Mouse (Mus musculus) myocyte (in vitro differentiated cells): ENCODE measurements at regions not wholly inside any gene's neighbourhood (a gene's known extent, or its start where the extent isn't known, plus 50 kb on each side); places are given as distances from the start of the nearest gene placed in this dataset.

ENCODE experiments used
- H3K27me3 ChIP-seq: one replicate; pipeline ENCODE4 v1.6.1; 2011; ENCODE audit not compliant: control insufficient read depth, insufficient read depth, insufficient read length
- H3K36me3 ChIP-seq: one replicate; pipeline ENCODE4 v1.6.1; 2011; ENCODE audit not compliant: control insufficient read depth, insufficient read depth
- H3K4me2 ChIP-seq: one replicate; pipeline ENCODE4 v1.6.1; 2011; ENCODE audit warnings: low read depth, control low read depth
- H3K4me3 ChIP-seq: one replicate; pipeline ENCODE4 v1.5.1; 2011; ENCODE audit warnings: mild to moderate bottlenecking, control low read depth, moderate library complexity
- H3K79me2 ChIP-seq: one replicate; pipeline ENCODE4 v1.6.1; 2011; ENCODE audit not compliant: control insufficient read depth, insufficient read depth
- H3ac ChIP-seq: one replicate; pipeline ENCODE4 v1.6.1; 2011; ENCODE audit not compliant: control insufficient read depth, insufficient read length
- CEBPB ChIP-seq: IDR thresholded peaks from 2 replicates; pipeline ENCODE4 v1.6.1; 2011; ENCODE audit warnings: mild to moderate bottlenecking, moderate library complexity; ENCODE audit not compliant: poor library complexity, insufficient read depth, severe bottlenecking
- E2F4 ChIP-seq: IDR thresholded peaks from one replicate; pipeline ENCODE4 v1.6.1; 2011; ENCODE audit warnings: mild to moderate bottlenecking, control low read depth, moderate library complexity; ENCODE audit not compliant: insufficient read depth
- MAX ChIP-seq: IDR thresholded peaks from one replicate; pipeline ENCODE4 v1.6.1; 2011; ENCODE audit warnings: low read depth, mild to moderate bottlenecking, control low read depth
- MYOD1 ChIP-seq, 3 experiments: IDR thresholded peaks; one replicate each; pipeline ENCODE4 v1.6.1; 2011; ENCODE audit warnings: control low read depth in 2 of 3, low read depth in 2 of 3, mild to moderate bottlenecking in 2 of 3, moderate library complexity in 1 of 3; ENCODE audit not compliant: insufficient read length in 2 of 3, control insufficient read depth in 1 of 3
- MYOG ChIP-seq, 3 experiments: IDR thresholded peaks; one replicate each; pipeline ENCODE4 v1.6.1; 2011; ENCODE audit warnings: control low read depth in 2 of 3, low read depth in 2 of 3, mild to moderate bottlenecking in 2 of 3; ENCODE audit not compliant: insufficient read length in 2 of 3, control insufficient read depth in 1 of 3, insufficient read depth in 1 of 3
- POLR2A ChIP-seq: IDR thresholded peaks from one replicate; pipeline ENCODE4 v1.6.1; 2011; ENCODE audit warnings: low read depth, mild to moderate bottlenecking, control low read depth, moderate library complexity; ENCODE audit not compliant: insufficient read length
- POLR2AphosphoS2 ChIP-seq: IDR thresholded peaks from one replicate; pipeline ENCODE4 v1.6.1; 2011; ENCODE audit warnings: low read depth, control low read depth; ENCODE audit not compliant: insufficient read length
- REST ChIP-seq: IDR thresholded peaks from one replicate; pipeline ENCODE4 v1.6.1; 2011; ENCODE audit warnings: mild to moderate bottlenecking, control low read depth, moderate library complexity; ENCODE audit not compliant: insufficient read depth, insufficient read length
- SRF ChIP-seq: IDR thresholded peaks from one replicate; pipeline ENCODE4 v1.6.1; 2011; ENCODE audit warnings: low read depth; ENCODE audit not compliant: control insufficient read depth, insufficient read length
- TCF12 ChIP-seq: IDR thresholded peaks from one replicate; pipeline ENCODE4 v1.6.1; 2011; ENCODE audit warnings: mild to moderate bottlenecking, control low read depth; ENCODE audit not compliant: poor library complexity, insufficient read depth, severe bottlenecking
- TCF3 ChIP-seq: IDR thresholded peaks from one replicate; pipeline ENCODE4 v1.6.1; 2011; ENCODE audit warnings: low read depth, control low read depth; ENCODE audit not compliant: insufficient read length
- USF1 ChIP-seq: IDR thresholded peaks from one replicate; pipeline ENCODE4 v1.6.1; 2011; ENCODE audit warnings: low read depth, mild to moderate bottlenecking, control low read depth, moderate library complexity

DNA sequence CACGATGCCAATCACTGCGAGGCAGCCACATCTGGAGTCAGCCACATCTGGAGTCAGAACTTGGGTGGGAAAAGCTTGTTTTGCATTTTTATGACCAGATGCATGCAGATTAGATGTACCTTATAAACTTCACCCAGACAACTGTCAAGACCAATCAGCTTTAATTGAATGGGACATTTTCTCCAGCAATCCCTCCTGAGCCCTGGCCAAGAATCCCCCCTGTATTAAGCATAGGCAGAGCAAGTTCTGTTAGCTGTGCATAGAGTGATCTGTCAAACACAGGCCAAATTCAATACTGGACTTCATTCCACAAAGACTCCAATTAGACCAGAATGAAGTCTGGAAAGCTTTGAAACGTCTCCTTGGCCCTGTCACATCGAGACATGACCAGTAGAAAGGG is 123.7 kb upstream of the Smim23 start:
- Histone ChIP-seq H3K36me3 (no peaks in the 10 kb centered on the region), H3ac (no peak overlapping the region), H3K27me3 (no peaks in the 10 kb centered on the region), H3K79me2 (no peaks in the 10 kb centered on the region), H3K4me3 (no peak overlapping the region), H3K4me2 (no peak overlapping the region)
- TF ChIP-seq MAX: no peak
- TF ChIP-seq MYOG (IDR thresholded peaks at IDR 0.05; ENCODE audit: control insufficient read depth in 1 of 3, insufficient read depth in 1 of 3, insufficient read length in 2 of 3, low read depth in 2 of 3): no peak
- TF ChIP-seq POLR2AphosphoS2: no peak
- TF ChIP-seq SRF: no peak
- TF ChIP-seq TCF3: no peak
- no peak for TF ChIP-seq POLR2A

GRCm38 (mm10) chr11:32946481-32947001 is 122.1 kb upstream of the Smim23 start:
- no peaks in the 10 kb centered on the region for H3K36me3 ChIP-seq
- no peaks in the 10 kb centered on the region for H3K79me2 ChIP-seq
- H3ac ChIP-seq: no peak overlapping the region
- H3K4me2 ChIP-seq: no peak overlapping the region
- H3K27me3 ChIP-seq: no peaks in the 10 kb centered on the region
- no peak for TF ChIP-seq POLR2AphosphoS2
- TF ChIP-seq TCF12: no peak
- no peak for TF ChIP-seq REST
- no peak for TF ChIP-seq USF1
- TF ChIP-seq MYOD1 (IDR thresholded peaks at IDR 0.05; ENCODE audit: control insufficient read depth in 1 of 3, insufficient read length in 2 of 3, low read depth in 2 of 3): no peak
- TF ChIP-seq CEBPB: no peak
- no peak for TF ChIP-seq POLR2A
- TF ChIP-seq E2F4: no peak
- TF ChIP-seq MYOG (IDR thresholded peaks at IDR 0.05; ENCODE audit: control insufficient read depth in 1 of 3, insufficient read depth in 1 of 3, insufficient read length in 2 of 3, low read depth in 2 of 3): no peak
- no peak for TF ChIP-seq MAX
- H3K4me3 ChIP-seq: no peak overlapping the region

GRCm38 (mm10) chr11:32945071-32945470 is 120.7 kb upstream of the Smim23 start:
- TF ChIP-seq USF1 (no peak), POLR2AphosphoS2 (no peak)
- Histone ChIP-seq H3K36me3 (no peaks in the 10 kb centered on the region), H3ac (no peak overlapping the region), H3K79me2 (no peaks in the 10 kb centered on the region), H3K4me2 (no peak overlapping the region), H3K4me3 (no peak overlapping the region), H3K27me3 (no peaks in the 10 kb centered on the region)

- Histone ChIP-seq H3K79me2 (no peaks in the 10 kb centered on the region), H3K36me3 (no peaks in the 10 kb centered on the region), H3ac (no peak overlapping the region), H3K27me3 (no peaks in the 10 kb centered on the region), H3K4me3 (no peak overlapping the region), H3K4me2 (no peak overlapping the region)
- TF ChIP-seq MYOG (IDR thresholded peaks at IDR 0.05; ENCODE audit: control insufficient read depth in 1 of 3, insufficient read depth in 1 of 3, insufficient read length in 2 of 3, low read depth in 2 of 3) (no peak), MAX (no peak), CEBPB (no peak), REST (no peak), E2F4 (no peak)
Measured at GRCm38 (mm10) chr11:32941331-32942009, 117.1 kb upstream of the Smim23 start.

DNA sequence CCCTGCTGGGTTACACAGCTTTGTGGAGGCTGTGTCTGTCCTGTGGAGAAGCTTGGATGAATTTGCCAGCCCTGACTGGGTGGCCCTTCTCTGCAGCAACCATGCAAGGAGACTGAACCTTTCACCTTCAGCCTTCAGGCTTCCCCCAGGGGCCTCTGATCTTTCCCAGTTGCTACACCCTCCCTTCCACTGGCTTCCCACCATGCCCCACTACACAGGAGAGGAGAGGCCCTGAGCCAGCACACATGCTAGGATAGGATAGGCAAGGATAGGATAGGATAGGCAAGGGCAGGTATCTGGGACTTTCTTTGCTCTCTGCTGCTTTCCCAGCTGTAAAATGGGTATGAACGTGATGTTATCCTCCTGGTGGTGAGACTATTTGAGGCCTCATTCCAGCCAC is 114.7 kb upstream of the Smim23 start:
- Histone ChIP-seq H3K79me2 (no peaks in the 10 kb centered on the region), H3K27me3 (no peaks in the 10 kb centered on the region), H3ac (no peak overlapping the region), H3K4me2 (no peak overlapping the region), H3K4me3 (no peak overlapping the region), H3K36me3 (no peaks in the 10 kb centered on the region)
- TF ChIP-seq POLR2A (no peak), MYOG (IDR thresholded peaks at IDR 0.05; ENCODE audit: control insufficient read depth in 1 of 3, insufficient read depth in 1 of 3, insufficient read length in 2 of 3, low read depth in 2 of 3) (no peak), SRF (no peak), MAX (no peak), TCF3 (no peak), USF1 (no peak), REST (no peak), CEBPB (no peak), MYOD1 (IDR thresholded peaks at IDR 0.05; ENCODE audit: control insufficient read depth in 1 of 3, insufficient read length in 2 of 3, low read depth in 2 of 3) (no peak)
